Mouse (Mus musculus) hindbrain, embryonic 14.5 days (tissue): ENCODE measurements around the gene Extl1. TPM values are rescaled to one million over a fixed set of nuclear protein-coding genes. Genes with fewer than 3 reads are reported as not detected.
A peak's percentile ranks its signal among the peaks of the same experiment; 100 is the strongest.

ENCODE experiments used
- ATAC-seq: fragments of 200-750 bp; cut with Nextera tagmentation; 2 replicates; pipeline ENCODE4 v1.8.0; 2017; ENCODE audit warnings: moderate number of reproducible peaks, mild to moderate bottlenecking, moderate TSS enrichment, moderate library complexity; ENCODE audit not compliant: low FRiP score
- DNase-seq: peaks from one replicate; pipeline ENCODE4 v3.0.0-alpha.2; 2015; ENCODE audit warnings: low spot score
- H3K27ac ChIP-seq: fragments of 300-500 bp; sonication (generic); 2 replicates; pipeline ENCODE4 v1.5.1; 2014; ENCODE audit warnings: mild to moderate bottlenecking, moderate library complexity
- H3K27me3 ChIP-seq: fragments of 300-500 bp; sonication (generic); 2 replicates; pipeline ENCODE4 v1.6.1; 2014; ENCODE audit warnings: mild to moderate bottlenecking, low read length, mixed read lengths; ENCODE audit not compliant: control insufficient read depth, insufficient read depth
- H3K36me3 ChIP-seq: fragments of 300-500 bp; sonication (generic); replicated peaks from 2 replicates; pipeline ENCODE4 v1.6.1; 2014; ENCODE audit not compliant: control insufficient read depth, insufficient read depth
- H3K4me1 ChIP-seq: fragments of 300-500 bp; sonication (generic); replicated peaks from 2 replicates; pipeline ENCODE4 v1.6.1; 2014; ENCODE audit warnings: antibody characterized with exemption, low read length, mixed read lengths; ENCODE audit not compliant: control insufficient read depth, insufficient read depth
- H3K4me2 ChIP-seq: fragments of 300-500 bp; sonication (generic); replicated peaks from 2 replicates; pipeline ENCODE4 v1.6.1; 2014; ENCODE audit warnings: mild to moderate bottlenecking, moderate library complexity
- H3K4me3 ChIP-seq: fragments of 300-500 bp; sonication (generic); replicated peaks from 2 replicates; pipeline ENCODE4 v1.5.1; 2014; ENCODE audit warnings: mild to moderate bottlenecking, low read length
- H3K9ac ChIP-seq: fragments of 300-500 bp; sonication (generic); 2 replicates; pipeline ENCODE4 v1.6.1; 2014
- H3K9me3 ChIP-seq: fragments of 300-500 bp; sonication (generic); 2 replicates; pipeline ENCODE4 v1.6.1; 2016; ENCODE audit warnings: low read length; ENCODE audit not compliant: control insufficient read depth
- WGBS: fragments of 180-500 bp; shearing (Covaris S2); extraction: QIAGEN DNeasy Blood & Tissue Kit; methylation state at CpG from one replicate; pipeline ENCODE4 v1.1.7; 2014; 5-methylcytosine and 5-hydroxymethylcytosine counted together
- polyA plus RNA-seq: library from polyadenylated mRNA; unstranded; fragments of >200 nt; fragmentation: Nextera tagmentation; extraction: Ambion mirVana; gene quantifications from 2 replicates; pipeline ENCODE4 v1.2.1, GENCODE M21; 2014

Gene Extl1
- polyA plus RNA-seq, 1 experiment from 2014 or later: 0.58 TPM

DNA sequence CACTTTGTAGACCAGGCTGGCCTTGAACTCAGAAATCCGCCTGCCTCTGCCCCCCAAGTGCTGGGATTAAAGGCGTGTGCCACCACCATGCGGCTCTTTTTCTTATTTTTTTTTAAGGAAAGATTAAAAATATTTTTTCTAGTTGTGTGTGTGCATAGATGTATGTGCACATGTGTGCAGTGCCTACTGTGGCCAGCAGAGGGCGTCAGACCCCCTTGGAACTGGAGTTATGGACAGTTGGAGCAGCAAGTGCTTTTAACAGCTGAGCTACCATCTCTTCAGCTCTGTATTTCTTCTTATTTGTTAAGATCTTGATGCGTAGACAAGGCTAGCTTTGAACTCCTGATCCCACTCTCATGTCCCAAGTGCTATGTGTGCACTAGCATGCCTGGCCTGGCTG is 25.6 kb upstream of the Extl1 start:
- DNase-seq (no peak), ATAC-seq (no peak)
- 71% methylated on average over 5 of the region's 5 CpGs for WGBS
- Histone ChIP-seq H3K9ac (no peak overlapping the region), H3K4me3 (no peak overlapping the region), H3K4me1 (no peaks in the 10 kb centered on the region), H3K9me3 (no peaks in the 10 kb centered on the region), H3K4me2 (no peak overlapping the region), H3K27ac (no peak overlapping the region), H3K36me3 (peaks cover 8% of the 10 kb centered on the region; the same call in 1 of the 2 replicates), H3K27me3 (no peaks in the 10 kb centered on the region)

DNA sequence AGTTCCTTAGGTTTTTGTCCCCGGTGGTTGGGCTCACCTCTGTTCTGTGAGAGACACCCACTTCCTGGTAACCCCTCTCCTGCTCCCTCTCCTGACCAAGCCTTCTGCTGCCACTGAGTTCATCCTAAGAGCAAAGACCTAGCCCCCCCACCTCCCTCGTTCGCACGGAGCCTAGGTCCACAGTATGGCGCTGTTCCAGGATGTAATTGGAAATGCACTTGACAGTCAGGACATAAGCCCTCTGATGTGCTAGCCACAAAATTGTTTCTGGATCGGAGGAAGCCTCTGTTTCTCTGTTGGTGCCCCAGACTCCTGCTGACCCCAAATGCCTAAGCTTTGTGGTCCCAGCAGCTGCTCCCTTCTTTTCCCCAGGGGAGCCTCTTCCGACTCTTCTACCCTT is 20.1 kb upstream of the Extl1 start:
- no peak overlapping the region for H3K4me2 ChIP-seq
- no peaks in the 10 kb centered on the region for H3K27me3 ChIP-seq
- ATAC-seq (no peak), DNase-seq (no peak)
- H3K9me3 ChIP-seq: no peaks in the 10 kb centered on the region
- peaks cover 26% of the 10 kb centered on the region; the same call in 1 of the 2 replicates for H3K4me1 ChIP-seq
- no peak overlapping the region for H3K27ac ChIP-seq
- 50% methylated on average over 7 of the region's 7 CpGs for WGBS
- no peaks in the 10 kb centered on the region for H3K36me3 ChIP-seq
- H3K4me3 ChIP-seq: no peak overlapping the region
- H3K9ac ChIP-seq: no peak overlapping the region

GRCm38 (mm10) chr4:134402571-134403262 is 19.1 kb upstream of the Extl1 start:
- H3K36me3 ChIP-seq: no peaks in the 10 kb centered on the region
- no peak for ATAC-seq
- H3K4me1 ChIP-seq: peaks cover 26% of the 10 kb centered on the region; the same call in 1 of the 2 replicates
- H3K4me2 ChIP-seq: no peak overlapping the region
- H3K9me3 ChIP-seq: no peaks in the 10 kb centered on the region
- H3K27me3 ChIP-seq: no peaks in the 10 kb centered on the region
- 80% methylated on average over 16 of the region's 16 CpGs for WGBS
- no peak overlapping the region for H3K9ac ChIP-seq
- H3K27ac ChIP-seq: no peak overlapping the region
- no peak for DNase-seq
- H3K4me3 ChIP-seq: no peak overlapping the region

GRCm38 (mm10) chr4:134401856-134402570 is 18.4 kb upstream of the Extl1 start:
- no peak for DNase-seq
- Histone ChIP-seq H3K27me3 (no peaks in the 10 kb centered on the region), H3K36me3 (no peaks in the 10 kb centered on the region), H3K27ac (peak overlapping the region; percentile 82; the same call in 1 of the 2 replicates), H3K4me1 (peaks cover 28% of the 10 kb centered on the region; the same call in 1 of the 2 replicates), H3K9me3 (no peaks in the 10 kb centered on the region), H3K4me2 (peak overlapping the region; percentile 56), H3K4me3 (no peak overlapping the region; the same call in 1 of the 2 replicates), H3K9ac (peak overlapping the region; percentile 59)
- ATAC-seq: no peak
- 73% methylated on average over 16 of the region's 16 CpGs for WGBS

DNA sequence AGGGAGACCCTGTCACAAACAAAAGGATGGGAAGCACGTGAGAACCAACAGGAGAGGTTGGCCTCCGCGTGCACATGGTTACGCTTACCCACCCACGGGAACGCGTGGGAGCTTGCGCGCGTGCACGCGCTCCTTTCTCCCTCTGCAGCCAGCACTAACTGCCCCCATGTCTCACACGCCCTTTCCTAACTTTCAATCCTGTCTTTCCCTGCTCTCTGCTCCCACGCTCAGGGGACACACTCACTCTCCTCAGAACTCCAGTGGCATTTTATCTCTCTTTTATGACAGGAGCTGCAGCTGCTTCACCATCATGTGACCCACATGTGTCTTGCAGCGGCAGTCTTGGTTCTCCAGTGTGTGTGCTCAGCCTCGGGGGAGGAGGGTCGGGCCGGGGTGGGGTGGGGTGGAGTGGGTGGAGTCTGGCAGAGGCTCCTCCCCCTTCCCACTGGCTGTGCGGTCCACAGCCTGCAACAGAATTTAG is 17.6 kb upstream of the Extl1 start:
- WGBS: 6% methylated on average over 19 of the region's 19 CpGs
- Histone ChIP-seq H3K9ac (peak overlapping the region; percentile 59), H3K4me1 (peaks cover 35% of the 10 kb centered on the region; the same call in 1 of the 2 replicates), H3K4me3 (peak overlapping the region; percentile 32), H3K9me3 (no peaks in the 10 kb centered on the region), H3K27ac (peak overlapping the region; percentile 82), H3K27me3 (no peaks in the 10 kb centered on the region), H3K36me3 (no peaks in the 10 kb centered on the region), H3K4me2 (peak overlapping the region; percentile 56)
- ATAC-seq (peak; percentile 77), DNase-seq (peak; percentile 71)

DNA sequence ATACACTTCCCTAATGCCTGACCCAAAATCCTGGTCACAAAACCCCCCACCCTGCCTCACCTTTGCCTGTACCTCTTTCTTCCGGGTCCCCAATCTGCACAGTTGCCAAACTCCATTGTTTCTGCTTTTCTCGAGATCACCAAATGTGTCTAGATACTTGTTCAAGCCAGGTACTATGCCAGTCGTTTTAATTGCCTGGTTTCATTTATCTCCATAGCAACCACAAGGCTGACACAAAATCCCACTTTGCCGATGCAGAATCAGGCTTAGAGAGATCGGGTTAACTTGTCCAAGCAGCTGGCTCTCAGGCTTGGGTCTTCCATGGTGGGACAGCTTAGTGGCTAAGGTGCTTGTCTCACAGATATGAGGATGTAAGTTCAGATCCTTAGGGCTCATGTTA is 16.6 kb upstream of the Extl1 start:
- 26% methylated on average over 5 of the region's 5 CpGs for WGBS
- DNase-seq: peak; percentile 48
- Histone ChIP-seq H3K9me3 (no peaks in the 10 kb centered on the region), H3K27me3 (no peaks in the 10 kb centered on the region), H3K4me1 (peaks cover 35% of the 10 kb centered on the region; the same call in 1 of the 2 replicates), H3K36me3 (no peaks in the 10 kb centered on the region), H3K4me2 (peak overlapping the region; percentile 56), H3K9ac (peak overlapping the region; percentile 59), H3K27ac (peak overlapping the region; percentile 82), H3K4me3 (peak overlapping the region; percentile 32; the same call in 1 of the 2 replicates)
- no peak for ATAC-seq

DNA sequence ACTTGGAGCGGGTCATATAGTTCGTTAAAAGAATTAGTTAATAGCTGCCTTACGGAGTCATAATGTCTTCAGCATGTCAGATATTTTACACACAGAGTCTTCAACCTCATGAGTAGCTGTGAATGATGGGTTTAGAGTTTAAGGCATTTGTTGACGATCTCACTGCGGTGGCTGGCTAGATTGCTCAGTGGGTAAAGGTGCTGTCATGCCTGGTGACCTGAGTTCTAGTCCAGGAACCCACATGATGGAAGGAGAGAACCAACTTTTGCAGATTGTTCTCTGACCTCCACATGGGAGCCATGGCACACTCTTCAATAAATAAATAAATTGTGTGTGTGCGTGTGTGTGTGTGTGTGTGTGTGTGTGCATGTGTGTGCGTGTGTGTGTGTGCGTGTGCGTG is 14.1 kb upstream of the Extl1 start:
- no peak for ATAC-seq
- Histone ChIP-seq H3K27ac (no peak overlapping the region), H3K9ac (peak overlapping the region; percentile 42; the same call in 1 of the 2 replicates), H3K4me3 (no peak overlapping the region), H3K9me3 (no peaks in the 10 kb centered on the region), H3K27me3 (no peaks in the 10 kb centered on the region), H3K4me1 (peaks cover 31% of the 10 kb centered on the region; the same call in 1 of the 2 replicates), H3K36me3 (no peaks in the 10 kb centered on the region), H3K4me2 (0 out of 2 replicates have a peak overlapping the region, but pooled peaks have one; percentile 97)
- DNase-seq: no peak
- 90% methylated on average over 9 of the region's 9 CpGs for WGBS

DNA sequence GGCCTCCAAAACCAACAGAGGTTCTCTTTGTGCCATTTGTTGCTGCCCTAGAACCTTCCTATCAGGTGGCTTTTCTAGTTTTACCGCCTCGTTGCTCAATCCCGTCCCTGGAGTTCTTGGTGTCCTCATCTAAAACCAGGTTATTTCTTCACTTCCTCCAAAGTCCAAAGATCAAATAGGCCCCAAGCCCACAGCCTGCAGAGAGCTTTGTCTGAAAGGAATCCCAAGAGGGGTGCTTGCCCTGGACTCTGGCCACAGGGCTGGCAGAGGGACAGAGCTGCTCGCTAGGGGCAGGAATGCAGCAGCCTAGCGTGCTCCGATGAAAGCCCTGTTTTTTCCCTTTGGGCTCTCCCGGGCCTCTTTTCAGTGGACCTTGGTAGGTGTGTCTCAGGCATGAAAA is 13.5 kb upstream of the Extl1 start:
- 26% methylated on average over 7 of the region's 7 CpGs for WGBS
- peak overlapping the region; percentile 61; the same call in 1 of the 2 replicates for H3K27ac ChIP-seq
- peaks cover 31% of the 10 kb centered on the region; the same call in 1 of the 2 replicates for H3K4me1 ChIP-seq
- DNase-seq: peak; percentile 42
- no peak for ATAC-seq
- H3K4me3 ChIP-seq: 0 out of 2 replicates have a peak overlapping the region, but pooled peaks have one; percentile 3
- no peaks in the 10 kb centered on the region for H3K36me3 ChIP-seq
- H3K4me2 ChIP-seq: peak overlapping the region; percentile 97
- H3K27me3 ChIP-seq: no peaks in the 10 kb centered on the region
- no peaks in the 10 kb centered on the region for H3K9me3 ChIP-seq
- H3K9ac ChIP-seq: peak overlapping the region; percentile 42; the same call in 1 of the 2 replicates
